23 mouse cellular contexts compared by ENCODE assay signal in the genomic region with DNA sequence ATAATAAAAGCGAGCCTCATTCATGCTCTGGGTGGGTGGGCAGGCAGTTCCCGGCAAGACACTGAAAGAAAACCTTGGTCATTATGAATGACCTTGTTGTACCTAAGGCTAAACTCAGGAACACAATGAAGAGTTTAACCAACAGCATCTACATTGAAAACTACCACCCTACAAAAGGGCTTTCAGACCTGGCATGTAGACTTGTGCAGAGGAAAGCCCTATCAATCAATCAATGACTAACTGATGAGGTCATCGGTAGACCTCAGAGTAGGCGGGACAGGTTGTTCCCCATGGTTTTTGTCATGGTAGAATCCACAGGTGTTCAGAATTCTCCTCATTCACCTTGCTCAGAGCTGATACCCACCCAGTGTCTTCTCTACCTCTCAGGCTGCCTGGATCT. TPM values are rescaled to one million over a fixed set of nuclear protein-coding genes. Genes with fewer than 3 reads are reported as not detected.
DNase-seq lines count a peak whose midpoint lies in the region; ATAC-seq and TF ChIP-seq lines count a peak whose summit lies in the region.
"Had no signal": no experiment of that assay in that cellular context is flagged by ENCODE, and none has a peak within 500 bp of the region (broad histone marks: within the 10 kb centered on the region; RNA-seq: fewer than 3 reads in every experiment).

No protein-coding gene starts in this region.

- peaks cover 13% of the 10 kb centered on the region; the same call in 1 of the 2 replicates for H3K4me1 ChIP-seq in heart, postnatal 0 days (ENCODE audit: control insufficient read depth, insufficient read depth)
- peaks cover 41% of the 10 kb centered on the region for H3K4me1 ChIP-seq in kidney, postnatal 0 days (replicated peaks; ENCODE audit: insufficient read depth, low read length)
- peaks cover 38% of the 10 kb centered on the region for H3K4me1 ChIP-seq in brown adipose tissue, adult 24 weeks (ENCODE audit: control insufficient read depth, insufficient read depth, insufficient read length, low read length)

- no peak overlapping the region for H3K4me3 ChIP-seq in heart, postnatal 0 days (ENCODE audit: low read depth, low read length)
- H3K4me3 ChIP-seq in kidney, postnatal 0 days (replicated peaks; ENCODE audit: low read depth, low read length): no peak overlapping the region
- no peak overlapping the region for H3K4me3 ChIP-seq in brown adipose tissue, adult 24 weeks (ENCODE audit: insufficient read depth, low read depth, low read length)
- H3K4me3 ChIP-seq: embryonic facial prominence, embryonic 10.5 days; erythroblast, embryonic 14.5 days; forebrain, embryonic 10.5 days; heart, embryonic 15.5 days; hindbrain, embryonic 12.5 days had no signal

- 0 out of 2 replicates have a peak overlapping the region, but pooled peaks have one; percentile 25 for H3K27ac ChIP-seq in heart, postnatal 0 days (ENCODE audit: low read depth)
- 0 out of 2 replicates have a peak overlapping the region, but pooled peaks have one; percentile 15 for H3K27ac ChIP-seq in kidney, postnatal 0 days
- H3K27ac ChIP-seq in brown adipose tissue, adult 24 weeks (replicated peaks; ENCODE audit: low read depth, low read length): peak overlapping the region; percentile 42
- H3K27ac ChIP-seq: embryonic facial prominence, embryonic 10.5 days; forebrain, embryonic 10.5 days; heart, embryonic 15.5 days; hindbrain, embryonic 12.5 days had no signal

- no peak overlapping the region for H3K9ac ChIP-seq in heart, postnatal 0 days (replicated peaks; ENCODE audit: low read depth, low read length)
- no peak overlapping the region for H3K9ac ChIP-seq in kidney, postnatal 0 days (ENCODE audit: low read depth, low read length)
- H3K9ac ChIP-seq: heart, embryonic 15.5 days; hindbrain, embryonic 12.5 days had no signal

- TF ChIP-seq CTCF in heart, postnatal 0 days (IDR thresholded peaks at IDR 0.05; ENCODE audit: low read depth): no peak
- no peak for TF ChIP-seq CTCF in kidney, postnatal 0 days (IDR thresholded peaks at IDR 0.05; ENCODE audit: low read depth)

- no peak overlapping the region for H3K4me2 ChIP-seq in heart, postnatal 0 days (ENCODE audit: low read depth, low read length)
- H3K4me2 ChIP-seq in kidney, postnatal 0 days (ENCODE audit: low read length): no peak overlapping the region
- H3K4me2 ChIP-seq: heart, embryonic 11.5 days; heart, embryonic 15.5 days; hindbrain, embryonic 12.5 days had no signal

- H3K36me3 ChIP-seq in heart, postnatal 0 days (replicated peaks; ENCODE audit: control insufficient read depth, insufficient read depth, low read length): no peaks in the 10 kb centered on the region
- H3K36me3 ChIP-seq in kidney, postnatal 0 days (ENCODE audit: insufficient read depth, low read length): 0 out of 2 replicates have a peak, but pooled peaks cover 2% of the 10 kb centered on the region
- H3K36me3 ChIP-seq: embryonic facial prominence, embryonic 10.5 days; forebrain, embryonic 10.5 days; heart, embryonic 15.5 days; hindbrain, embryonic 12.5 days had no signal

- H3K9me3 ChIP-seq in heart, postnatal 0 days (replicated peaks; ENCODE audit: control insufficient read depth, low read length): no peaks in the 10 kb centered on the region
- H3K9me3 ChIP-seq in kidney, postnatal 0 days (replicated peaks; ENCODE audit: low read length): no peaks in the 10 kb centered on the region
- H3K9me3 ChIP-seq: embryonic facial prominence, embryonic 10.5 days; forebrain, embryonic 10.5 days; heart, embryonic 15.5 days; hindbrain, embryonic 12.5 days had no signal

- no peak for ATAC-seq in heart, postnatal 0 days (ENCODE audit: insufficient read depth, low read depth)
- ATAC-seq in kidney, postnatal 0 days (replicated peaks; ENCODE audit: low FRiP score, low read depth): no peak
- no peak for ATAC-seq in CD4-positive, CD25-positive, alpha-beta regulatory T cell, adult 4 months
- ATAC-seq: forebrain, embryonic 14.5 days; hindbrain, embryonic 16.5 days had no signal

- no peaks in the 10 kb centered on the region for H3K27me3 ChIP-seq in heart, postnatal 0 days (ENCODE audit: control insufficient read depth, insufficient read depth, low read length)
- H3K27me3 ChIP-seq in kidney, postnatal 0 days (ENCODE audit: insufficient read depth, low read length): no peaks in the 10 kb centered on the region
- H3K27me3 ChIP-seq: heart, embryonic 15.5 days had no signal

- intact Hi-C loops in heart, postnatal 10 days (cut with DNase I): loop anchor here (5.0 to 10.0 kb wide), 2 partner anchors 47 to 215 kb away; a partner anchor contains a TSS

- TF ChIP-seq EP300 in heart, postnatal 0 days (IDR thresholded peaks at IDR 0.05; ENCODE audit: low read depth): no peak

- DNase-seq in heart, postnatal 0 days (ENCODE audit: low spot score): no peak
- DNase-seq in heart, postnatal 10 days: no peak
- DNase-seq in kidney, postnatal 0 days (ENCODE audit: low spot score): no peak
- DNase-seq in kidney, postnatal 36 days: no peak
- peak; percentile 68 for DNase-seq in ES-CJ7 (ENCODE audit: low read depth, low spot score)
- DNase-seq: adrenal gland, adult 2 months; adrenal gland, postnatal 25 days; cerebellum, adult 2 months; cerebellum, postnatal 10 days; gastrocnemius, postnatal 36 days; heart, adult 18-20 months; heart, postnatal 4 days had no signal

- 92% methylated on average over 4 of the region's 4 CpGs for WGBS in heart, postnatal 0 days
- WGBS in kidney, postnatal 0 days: 91% methylated on average over 4 of the region's 4 CpGs

RNA-seq across cellular contexts. Expression of a gene that starts 47.9 kb away (rescaled TPM):
- 106 and 151 TPM in 2 replicates for total RNA-seq in heart, postnatal 0 days (2014; rRNA removed; ENCODE audit: low replicate concordance)
- polyA plus RNA-seq in heart, postnatal 0 days (2015; fragmentation: Nextera tagmentation; extraction: Ambion mirVana): 218 and 230 TPM in 2 replicates
- 100 to 1,000 TPM; 435 to 466 TPM for total RNA-seq in heart, postnatal 10 days (2021)
- 1,308 and 1,398 TPM in 2 replicates for polyA plus RNA-seq in kidney, postnatal 0 days (2015; fragmentation: Nextera tagmentation; extraction: Ambion mirVana)
- 85.5 and 137 TPM in 2 replicates for polyA plus RNA-seq in brown adipose tissue, adult 24 weeks (2012; ENCODE audit: insufficient read depth, insufficient read length, missing spikeins)
- polyA plus RNA-seq in CD4-positive, CD25-positive, alpha-beta regulatory T cell, adult 4 months (2017; shearing (Covaris generic)): under 1 TPM in 1 of 2 experiments, not detected in 1; 0.31 TPM
- total RNA-seq: MEL had no signal

RNA-seq across cellular contexts. Expression of a gene that starts 50.0 kb away (rescaled TPM):
- total RNA-seq in heart, postnatal 0 days (2014; rRNA removed; ENCODE audit: low replicate concordance): 21.8 and 32.0 TPM in 2 replicates
- 24.0 and 26.4 TPM in 2 replicates for polyA plus RNA-seq in heart, postnatal 0 days (2015; fragmentation: Nextera tagmentation; extraction: Ambion mirVana)
- 10 to 100 TPM; 33.3 to 36.2 TPM for total RNA-seq in heart, postnatal 10 days (2021)
- polyA plus RNA-seq in kidney, postnatal 0 days (2015; fragmentation: Nextera tagmentation; extraction: Ambion mirVana): 46.1 and 49.7 TPM in 2 replicates
- 25.0 and 43.6 TPM in 2 replicates for polyA plus RNA-seq in brown adipose tissue, adult 24 weeks (2012; ENCODE audit: insufficient read depth, insufficient read length, missing spikeins)
- 10 to 100 TPM; 53.9 to 67.1 TPM for polyA plus RNA-seq in CD4-positive, CD25-positive, alpha-beta regulatory T cell, adult 4 months (2017; shearing (Covaris generic))

RNA-seq across cellular contexts. Expression of a gene that starts 50.1 kb away (rescaled TPM):
- total RNA-seq in heart, postnatal 0 days (2014; rRNA removed; ENCODE audit: low replicate concordance): 9.0 and 11.2 TPM in 2 replicates
- 15.6 and 16.1 TPM in 2 replicates for polyA plus RNA-seq in heart, postnatal 0 days (2015; fragmentation: Nextera tagmentation; extraction: Ambion mirVana)
- total RNA-seq in heart, postnatal 10 days (2021): 10 to 100 TPM; 14.4 to 17.0 TPM
- polyA plus RNA-seq in kidney, postnatal 0 days (2015; fragmentation: Nextera tagmentation; extraction: Ambion mirVana): 27.0 and 28.4 TPM in 2 replicates
- 22.2 and 29.5 TPM in 2 replicates for polyA plus RNA-seq in brown adipose tissue, adult 24 weeks (2012; ENCODE audit: insufficient read depth, insufficient read length, missing spikeins)
- 1 to 10 TPM; 2.2 to 5.7 TPM for polyA plus RNA-seq in CD4-positive, CD25-positive, alpha-beta regulatory T cell, adult 4 months (2017; shearing (Covaris generic))

Comparison
In these comparisons a context has a peak if more than half of its experiments do, and no peak if none do; other contexts are left out.
1. RNA of a gene that starts 47.9 kb away (polyA plus RNA-seq): 1,308 to 1,398 TPM in kidney, postnatal 0 days, 218 to 230 TPM in heart, postnatal 0 days and 85.5 to 137 TPM in brown adipose tissue, adult 24 weeks; 0.31 TPM in CD4-positive, CD25-positive, alpha-beta regulatory T cell, adult 4 months; every median in the first group is over 10 times any median in the second.
2. Peak in every context shown above with its lines, with median percentiles within 50 percentile points of each other: H3K27ac ChIP-seq.